Mouse (Mus musculus) forebrain, postnatal 0 days (tissue): ENCODE measurements at regions not wholly inside any gene's neighbourhood (a gene's known extent, or its start where the extent isn't known, plus 50 kb on each side); places are given as distances from the start of the nearest gene placed in this dataset.
A peak's percentile ranks its signal among the peaks of the same experiment; 100 is the strongest.

Experiments used
- ATAC-seq: fragments of 200-750 bp; cut with Nextera tagmentation; 2 replicates; pipeline ENCODE4 v1.8.0; 2017; ENCODE audit warnings: mild to moderate bottlenecking, moderate library complexity
- DNase-seq: peaks from one replicate; pipeline ENCODE4 v3.0.0-alpha.2; 2015
- H3K27ac ChIP-seq: fragments of 300-500 bp; sonication (generic); 2 replicates; pipeline ENCODE4 v1.5.1; 2014; ENCODE audit warnings: low read depth, mild to moderate bottlenecking, antibody characterized with exemption, low read length, moderate library complexity, mixed read lengths
- H3K27me3 ChIP-seq: fragments of 300-500 bp; sonication (generic); 2 replicates; pipeline ENCODE4 v1.6.1; 2014; ENCODE audit warnings: mild to moderate bottlenecking, low read length, mixed read lengths; ENCODE audit not compliant: insufficient read depth
- H3K36me3 ChIP-seq: fragments of 300-500 bp; sonication (generic); 2 replicates; pipeline ENCODE4 v1.6.1; 2014; ENCODE audit warnings: mild to moderate bottlenecking, moderate library complexity; ENCODE audit not compliant: insufficient read depth
- H3K4me1 ChIP-seq: fragments of 300-500 bp; sonication (generic); 2 replicates; pipeline ENCODE4 v1.6.1; 2014; ENCODE audit warnings: antibody characterized with exemption; ENCODE audit not compliant: insufficient read depth
- H3K4me2 ChIP-seq: fragments of 300-500 bp; sonication (generic); 2 replicates; pipeline ENCODE4 v1.6.1; 2014; ENCODE audit warnings: low read depth, mild to moderate bottlenecking, moderate library complexity
- H3K4me3 ChIP-seq: fragments of 300-500 bp; sonication (generic); 2 replicates; pipeline ENCODE4 v1.5.1; 2014; ENCODE audit warnings: low read depth, low read length, mixed read lengths
- H3K9ac ChIP-seq: fragments of 300-500 bp; sonication (generic); 2 replicates; pipeline ENCODE4 v1.6.1; 2014; ENCODE audit warnings: mild to moderate bottlenecking
- H3K9me3 ChIP-seq: fragments of 300-500 bp; sonication (generic); 2 replicates; pipeline ENCODE4 v1.6.1; 2016; ENCODE audit warnings: low read length
- CTCF ChIP-seq: sonication (generic); IDR thresholded peaks from 2 replicates; pipeline ENCODE4 v1.5.1; 2016; ENCODE audit warnings: antibody characterized with exemption, control low read depth, low read depth
- WGBS: fragments of 180-500 bp; shearing (Covaris S2); extraction: QIAGEN DNeasy Blood & Tissue Kit; methylation state at CpG from one replicate; pipeline ENCODE4 v1.1.7; 2014; 5-methylcytosine and 5-hydroxymethylcytosine counted together

- H3K9ac ChIP-seq, result no peak overlapping the region
- H3K27me3 ChIP-seq, result no peaks in the 10 kb centered on the region
- ATAC-seq (peak; percentile 89), DNase-seq (peak; percentile 64)
- H3K36me3 ChIP-seq, result no peaks in the 10 kb centered on the region
- peak overlapping the region; percentile 67; the same call in 1 of the 2 replicates for H3K27ac ChIP-seq
- no peak overlapping the region for H3K4me3 ChIP-seq
- 8% methylated on average over 4 of the region's 4 CpGs for WGBS
- no peak overlapping the region for H3K4me2 ChIP-seq
- no peak for TF ChIP-seq CTCF
- H3K4me1 ChIP-seq, result peaks cover 20% of the 10 kb centered on the region
- no peaks in the 10 kb centered on the region for H3K9me3 ChIP-seq
Observed at GRCm38 (mm10) chr11:113188263-113188920, 406.4 kb downstream of the Sox9 start.

GRCm38 (mm10) chr11:113190006-113190405 lies 408.0 kb downstream of the Sox9 start:
- Histone ChIP-seq H3K4me3 (no peak overlapping the region), H3K9ac (no peak overlapping the region), H3K9me3 (no peaks in the 10 kb centered on the region), H3K27me3 (no peaks in the 10 kb centered on the region), H3K27ac (no peak overlapping the region), H3K36me3 (no peaks in the 10 kb centered on the region), H3K4me2 (no peak overlapping the region), H3K4me1 (peaks cover 18% of the 10 kb centered on the region)
- no peak for DNase-seq
- no peak for ATAC-seq
- TF ChIP-seq CTCF, result no peak
- 85% methylated on average over 6 of the region's 6 CpGs for WGBS

GRCm38 (mm10) chr11:113190520-113190919 lies 408.5 kb downstream of the Sox9 start:
- DNase-seq, result no peak
- H3K4me2 ChIP-seq, result no peak overlapping the region
- WGBS, result 80% methylated on average over 4 of the region's 4 CpGs
- no peak for TF ChIP-seq CTCF
- no peaks in the 10 kb centered on the region for H3K9me3 ChIP-seq
- no peaks in the 10 kb centered on the region for H3K36me3 ChIP-seq
- peaks cover 16% of the 10 kb centered on the region for H3K4me1 ChIP-seq
- no peak overlapping the region for H3K27ac ChIP-seq
- no peak overlapping the region for H3K9ac ChIP-seq
- ATAC-seq, result no peak
- H3K27me3 ChIP-seq, result no peaks in the 10 kb centered on the region
- H3K4me3 ChIP-seq, result no peak overlapping the region

GRCm38 (mm10) chr11:113191006-113191405 lies 409.0 kb downstream of the Sox9 start:
- DNase-seq, result no peak
- ATAC-seq, result no peak
- Histone ChIP-seq H3K27ac (no peak overlapping the region), H3K4me2 (no peak overlapping the region), H3K4me1 (peaks cover 16% of the 10 kb centered on the region), H3K27me3 (no peaks in the 10 kb centered on the region), H3K36me3 (no peaks in the 10 kb centered on the region), H3K9ac (no peak overlapping the region), H3K9me3 (no peaks in the 10 kb centered on the region), H3K4me3 (no peak overlapping the region)
- WGBS, result 93% methylated on average over 7 of the region's 7 CpGs
- TF ChIP-seq CTCF, result no peak

GRCm38 (mm10) chr11:113192086-113192856 lies 410.2 kb downstream of the Sox9 start:
- H3K9ac ChIP-seq, result peak overlapping the region; percentile 14; the same call in 1 of the 2 replicates
- H3K4me3 ChIP-seq, result 0 out of 2 replicates have a peak overlapping the region, but pooled peaks have one; percentile 7
- no peaks in the 10 kb centered on the region for H3K27me3 ChIP-seq
- no peak for TF ChIP-seq CTCF
- no peaks in the 10 kb centered on the region for H3K36me3 ChIP-seq
- H3K4me2 ChIP-seq, result peak overlapping the region; percentile 36
- peak overlapping the region; percentile 76 for H3K27ac ChIP-seq
- peaks cover 16% of the 10 kb centered on the region for H3K4me1 ChIP-seq
- no peaks in the 10 kb centered on the region for H3K9me3 ChIP-seq
- peak; percentile 91 for DNase-seq
- peak; percentile 80 for ATAC-seq
- WGBS, result 30% methylated on average over 22 of the region's 22 CpGs

GRCm38 (mm10) chr11:113194144-113194827 lies 412.3 kb downstream of the Sox9 start:
- DNase-seq (no peak), ATAC-seq (no peak)
- peaks cover 16% of the 10 kb centered on the region for H3K4me1 ChIP-seq
- peak; percentile 21 for TF ChIP-seq CTCF
- H3K27me3 ChIP-seq, result no peaks in the 10 kb centered on the region
- no peaks in the 10 kb centered on the region for H3K9me3 ChIP-seq
- 82% methylated on average over 15 of the region's 15 CpGs for WGBS
- H3K36me3 ChIP-seq, result no peaks in the 10 kb centered on the region
- H3K4me3 ChIP-seq, result no peak overlapping the region
- H3K27ac ChIP-seq, result no peak overlapping the region
- H3K4me2 ChIP-seq, result no peak overlapping the region
- H3K9ac ChIP-seq, result no peak overlapping the region
